Mouse (Mus musculus) kidney, postnatal 0 days (tissue): Measurements from ENCODE around the gene R3hcc1l. TPM values are rescaled to one million over a fixed set of nuclear protein-coding genes. Genes with fewer than 3 reads are reported as not detected.

Source experiments
- ATAC-seq: fragments of 200-750 bp; cut with Nextera tagmentation; replicated peaks from 2 replicates; pipeline ENCODE4 v1.8.0; 2017; ENCODE audit warnings: low read depth, moderate number of reproducible peaks, moderate TSS enrichment, moderate library complexity; ENCODE audit not compliant: low FRiP score
- DNase-seq: peaks from one replicate; pipeline ENCODE4 v3.0.0-alpha.2; 2016; ENCODE audit warnings: low spot score
- H3K27ac ChIP-seq: fragments of 300-500 bp; sonication (generic); 2 replicates; pipeline ENCODE4 v1.5.1; 2014; ENCODE audit warnings: mild to moderate bottlenecking
- H3K27me3 ChIP-seq: fragments of 300-500 bp; sonication (generic); 2 replicates; pipeline ENCODE4 v1.6.1; 2014; ENCODE audit warnings: low read length, mixed read lengths; ENCODE audit not compliant: insufficient read depth
- H3K36me3 ChIP-seq: fragments of 300-500 bp; sonication (generic); 2 replicates; pipeline ENCODE4 v1.6.1; 2014; ENCODE audit warnings: low read length, mixed read lengths; ENCODE audit not compliant: insufficient read depth
- H3K4me1 ChIP-seq: fragments of 300-500 bp; sonication (generic); replicated peaks from 2 replicates; pipeline ENCODE4 v1.6.1; 2014; ENCODE audit warnings: antibody characterized with exemption, low read length, mixed read lengths; ENCODE audit not compliant: insufficient read depth
- H3K4me2 ChIP-seq: fragments of 300-500 bp; sonication (generic); 2 replicates; pipeline ENCODE4 v1.6.1; 2014; ENCODE audit warnings: mild to moderate bottlenecking, low read length, moderate library complexity, mixed read lengths
- H3K4me3 ChIP-seq: fragments of 300-500 bp; sonication (generic); replicated peaks from 2 replicates; pipeline ENCODE4 v1.5.1; 2014; ENCODE audit warnings: low read depth, low read length
- H3K9ac ChIP-seq: fragments of 300-500 bp; sonication (generic); 2 replicates; pipeline ENCODE4 v1.6.1; 2014; ENCODE audit warnings: low read depth, low read length
- H3K9me3 ChIP-seq: fragments of 300-500 bp; sonication (generic); replicated peaks from 2 replicates; pipeline ENCODE4 v1.6.1; 2016; ENCODE audit warnings: low read length, inconsistent platforms, mixed read lengths
- CTCF ChIP-seq: IDR thresholded peaks from 2 replicates; pipeline ENCODE4 v1.5.1; 2016; ENCODE audit warnings: antibody characterized with exemption, low read depth, mild to moderate bottlenecking, moderate library complexity
- WGBS: fragments of 180-500 bp; shearing (Covaris S2); extraction: QIAGEN DNeasy Blood & Tissue Kit; methylation state at CpG from one replicate; pipeline ENCODE4 v1.1.7; 2014; 5-methylcytosine and 5-hydroxymethylcytosine counted together
- polyA plus RNA-seq: library from polyadenylated mRNA; unstranded; fragments of >200 nt; fragmentation: Nextera tagmentation; extraction: Ambion mirVana; gene quantifications from 2 replicates; pipeline ENCODE4 v1.2.1, GENCODE M21; 2015

Gene R3hcc1l
- polyA plus RNA-seq, 1 experiment from 2014 or later: 20.1 TPM

- Histone ChIP-seq H3K27me3 (no peaks in the 10 kb centered on the region), H3K4me2 (no peak overlapping the region), H3K27ac (no peak overlapping the region), H3K36me3 (no peaks in the 10 kb centered on the region), H3K4me1 (no peaks in the 10 kb centered on the region), H3K9ac (no peak overlapping the region), H3K4me3 (no peak overlapping the region), H3K9me3 (no peaks in the 10 kb centered on the region)
- DNase-seq: no peak
- no peak for TF ChIP-seq CTCF
- no peak for ATAC-seq
- WGBS: 65% methylated on average over 7 of the region's 7 CpGs
These were observed 95.2 kb downstream of the R3hcc1l start for GRCm38 (mm10) chr19:42613647-42614225.

DNA sequence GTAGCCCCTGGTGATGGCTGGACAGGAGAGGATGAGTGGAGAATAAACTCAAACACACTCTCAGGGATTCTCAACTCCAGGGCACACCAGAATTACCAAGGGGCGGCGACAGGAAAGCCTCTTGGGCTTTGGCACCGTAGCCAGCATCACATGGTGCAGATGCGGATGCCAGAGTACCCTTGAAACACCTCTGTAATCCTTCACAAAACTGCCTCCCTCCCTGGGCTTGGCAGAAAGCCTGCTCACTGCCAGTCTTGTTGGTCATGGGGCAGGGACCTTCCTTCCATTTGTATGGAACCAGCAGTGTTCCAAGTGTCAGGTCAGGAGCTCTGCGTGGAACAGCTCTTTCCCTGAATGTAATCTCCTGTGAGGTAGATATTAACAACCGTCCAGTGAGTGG lies 109.5 kb downstream of the R3hcc1l start:
- Histone ChIP-seq H3K27me3 (no peaks in the 10 kb centered on the region), H3K4me1 (no peaks in the 10 kb centered on the region), H3K36me3 (no peaks in the 10 kb centered on the region), H3K27ac (no peak overlapping the region), H3K4me3 (no peak overlapping the region), H3K4me2 (no peak overlapping the region), H3K9ac (no peak overlapping the region), H3K9me3 (no peaks in the 10 kb centered on the region)
- no peak for DNase-seq
- no peak for ATAC-seq
- no peak for TF ChIP-seq CTCF
- 83% methylated on average over 6 of the region's 6 CpGs for WGBS

GRCm38 (mm10) chr19:42631541-42631961 lies 113.0 kb downstream of the R3hcc1l start:
- H3K36me3 ChIP-seq: no peaks in the 10 kb centered on the region
- WGBS: 3% methylated on average over 8 of the region's 8 CpGs
- no peaks in the 10 kb centered on the region for H3K27me3 ChIP-seq
- no peak for TF ChIP-seq CTCF
- H3K4me1 ChIP-seq: no peaks in the 10 kb centered on the region
- H3K27ac ChIP-seq: no peak overlapping the region
- peak; percentile 94 for DNase-seq
- H3K9ac ChIP-seq: no peak overlapping the region
- H3K4me3 ChIP-seq: no peak overlapping the region
- H3K4me2 ChIP-seq: peak overlapping the region; percentile 25
- ATAC-seq: peak; percentile 40; the same call in 1 of the 2 replicates
- no peaks in the 10 kb centered on the region for H3K9me3 ChIP-seq

GRCm38 (mm10) chr19:42632301-42632700 lies 113.7 kb downstream of the R3hcc1l start:
- Histone ChIP-seq H3K4me2 (no peak overlapping the region), H3K9ac (no peak overlapping the region), H3K27ac (no peak overlapping the region), H3K4me3 (no peak overlapping the region), H3K4me1 (no peaks in the 10 kb centered on the region), H3K36me3 (no peaks in the 10 kb centered on the region), H3K9me3 (no peaks in the 10 kb centered on the region), H3K27me3 (no peaks in the 10 kb centered on the region)
- 68% methylated on average over 4 of the region's 4 CpGs for WGBS
- DNase-seq (no peak), ATAC-seq (no peak)
- no peak for TF ChIP-seq CTCF

DNA sequence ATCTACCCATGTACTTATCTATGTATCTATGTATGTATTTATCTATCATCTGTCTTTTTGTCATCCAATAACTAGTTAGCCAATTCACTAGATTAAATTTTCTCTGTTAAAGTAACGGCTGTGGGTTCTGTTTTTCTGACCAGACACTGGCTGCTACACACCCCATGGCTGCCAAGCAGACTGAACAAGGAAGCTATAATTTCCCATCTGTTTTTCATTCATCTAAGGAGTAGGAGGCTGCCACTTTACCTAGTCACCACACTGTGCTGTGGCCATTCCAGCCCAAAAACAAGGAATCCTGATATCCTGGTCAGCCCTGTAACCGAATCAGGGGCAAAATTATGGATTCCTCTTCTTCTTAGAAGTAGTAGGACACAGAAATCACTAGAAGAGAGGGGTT lies 115.1 kb downstream of the R3hcc1l start:
- no peaks in the 10 kb centered on the region for H3K36me3 ChIP-seq
- 75% methylated on average over 2 of the region's 2 CpGs for WGBS
- no peak overlapping the region for H3K27ac ChIP-seq
- no peaks in the 10 kb centered on the region for H3K9me3 ChIP-seq
- no peak overlapping the region for H3K4me2 ChIP-seq
- H3K9ac ChIP-seq: no peak overlapping the region
- no peak for TF ChIP-seq CTCF
- ATAC-seq (no peak), DNase-seq (no peak)
- no peak overlapping the region for H3K4me3 ChIP-seq
- no peaks in the 10 kb centered on the region for H3K27me3 ChIP-seq
- no peaks in the 10 kb centered on the region for H3K4me1 ChIP-seq

GRCm38 (mm10) chr19:42636631-42637030 lies 118.1 kb downstream of the R3hcc1l start:
- Histone ChIP-seq H3K36me3 (no peaks in the 10 kb centered on the region), H3K4me3 (no peak overlapping the region), H3K4me1 (peaks cover 8% of the 10 kb centered on the region; the same call in 1 of the 2 replicates), H3K9ac (no peak overlapping the region), H3K27ac (no peak overlapping the region), H3K4me2 (no peak overlapping the region), H3K27me3 (no peaks in the 10 kb centered on the region), H3K9me3 (no peaks in the 10 kb centered on the region)
- TF ChIP-seq CTCF: no peak
- no peak for ATAC-seq
- WGBS: 38% methylated on average over 11 of the region's 11 CpGs
- DNase-seq: peak; percentile 66
